Mouse (Mus musculus): ENCODE results near the gene Slc22a2. TPM values are rescaled to one million over a fixed set of nuclear protein-coding genes. Genes with fewer than 3 reads are reported as not detected.

Gene Slc22a2
- total and polyA plus RNA-seq, 2 experiments from 2014 or later = 1.7 to 2.8 TPM

DNA sequence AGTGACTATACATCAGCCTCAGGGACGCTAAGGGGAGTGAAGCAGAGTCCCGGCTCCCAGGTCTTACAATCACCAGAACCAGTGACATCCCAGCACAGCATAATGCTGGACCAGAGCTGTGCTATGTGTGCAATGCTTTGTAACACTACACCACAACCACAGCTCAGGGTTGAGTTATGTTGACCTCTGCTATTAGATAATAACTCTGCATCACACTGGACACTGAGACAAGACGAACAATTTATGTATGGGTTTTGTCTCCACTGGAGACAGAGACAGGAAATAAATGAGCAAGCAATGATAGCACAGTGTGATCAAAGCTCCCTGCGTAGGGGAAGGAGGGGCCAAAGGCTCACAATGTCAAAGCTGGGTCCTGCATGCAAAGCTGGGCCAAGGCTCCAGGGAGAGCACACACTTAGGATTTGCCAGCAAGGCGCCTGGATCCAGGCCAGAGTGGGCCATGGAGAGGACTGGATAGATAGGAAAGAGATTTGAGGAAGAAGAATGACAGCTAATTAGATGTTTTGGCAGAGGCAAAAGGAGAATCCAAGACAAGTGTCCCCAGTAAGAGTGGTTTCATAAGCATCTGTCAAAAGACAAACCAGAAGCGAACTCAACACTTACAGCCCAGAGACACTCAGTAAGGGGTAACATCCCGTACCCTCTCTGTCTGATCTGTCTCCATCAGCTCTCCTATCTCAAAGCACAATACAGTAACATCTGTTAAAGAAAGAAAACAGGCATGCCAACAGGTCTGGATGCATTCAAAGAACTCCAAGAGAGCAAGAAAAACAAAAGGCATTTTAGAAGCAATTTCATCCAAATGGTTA, 48.1 kb downstream of the Slc22a2 start:
- Histone ChIP-seq H3K9ac (no peak overlapping the region), H3K27ac (ENCODE audit: low read depth, low read length) (no peak overlapping the region), H3K4me1 (ENCODE audit: insufficient read depth) (no peaks in the 10 kb centered on the region), H3K4me3 (ENCODE audit: low read depth, low read length) (no peak overlapping the region), H3K27me3 (ENCODE audit: insufficient read depth, low read length) (no peaks in the 10 kb centered on the region; the same call in 1 of the 2 replicates), H3K4me2 (ENCODE audit: low read depth) (no peak overlapping the region), H3K9me3 (ENCODE audit: low read length) (no peaks in the 10 kb centered on the region), H3K36me3 (ENCODE audit: insufficient read depth) (no peaks in the 10 kb centered on the region)
- TF ChIP-seq CTCF (IDR thresholded peaks at IDR 0.05; ENCODE audit: low read depth) = no peak
- DNase-seq = no peak
- no peak for ATAC-seq
- WGBS = 45% methylated on average over 7 of the region's 7 CpGs

DNA sequence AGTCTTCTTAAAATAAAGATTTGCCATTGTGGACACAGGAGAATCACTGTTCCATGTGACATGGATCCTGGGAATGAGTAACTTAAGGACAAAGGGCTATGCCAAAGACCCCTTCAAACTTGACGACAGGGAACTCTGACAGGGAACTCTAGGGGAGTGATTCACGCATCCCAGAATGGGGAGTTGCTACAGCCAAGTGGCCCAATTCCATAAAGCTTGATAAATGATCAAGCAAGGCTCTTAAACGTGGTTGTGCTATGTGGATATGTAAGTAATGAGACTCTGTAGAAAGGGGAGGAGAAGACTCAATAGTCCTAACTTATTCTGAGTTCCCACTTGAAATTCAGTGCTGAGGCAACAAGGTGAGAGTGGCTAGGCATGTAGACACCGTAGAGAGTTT, 50.9 kb downstream of the Slc22a2 start:
- no peak for ATAC-seq
- no peak for DNase-seq
- TF ChIP-seq CTCF (IDR thresholded peaks at IDR 0.05; ENCODE audit: low read depth) = no peak
- no peaks in the 10 kb centered on the region for H3K36me3 ChIP-seq (ENCODE audit: insufficient read depth)
- H3K4me2 ChIP-seq (ENCODE audit: low read depth) = no peak overlapping the region
- H3K27ac ChIP-seq (ENCODE audit: low read depth, low read length) = no peak overlapping the region
- H3K4me3 ChIP-seq (ENCODE audit: low read depth, low read length) = no peak overlapping the region
- no peaks in the 10 kb centered on the region; the same call in 1 of the 2 replicates for H3K27me3 ChIP-seq (ENCODE audit: insufficient read depth, low read length)
- WGBS = 55% methylated on average over 4 of the region's 4 CpGs
- no peaks in the 10 kb centered on the region for H3K9me3 ChIP-seq (ENCODE audit: low read length)
- H3K9ac ChIP-seq = no peak overlapping the region
- H3K4me1 ChIP-seq (ENCODE audit: insufficient read depth) = no peaks in the 10 kb centered on the region

DNA sequence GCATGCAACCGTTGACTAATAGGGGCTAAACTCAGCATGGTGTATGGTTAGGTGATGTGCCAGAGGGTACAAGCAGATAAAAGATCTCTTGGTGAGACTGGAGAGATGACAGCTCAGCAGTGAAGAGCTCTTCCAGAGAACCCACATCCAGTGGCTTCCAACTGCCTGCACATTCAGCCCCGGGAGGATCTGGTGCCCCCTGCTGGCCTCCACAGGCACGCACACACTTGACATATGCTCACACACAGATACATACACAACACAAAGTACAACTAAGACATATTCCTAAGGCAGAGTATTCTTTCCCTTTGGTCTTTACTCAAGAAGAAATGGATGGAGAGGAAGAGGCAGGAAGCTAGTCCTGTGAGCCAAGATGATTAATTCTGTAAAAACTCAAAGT, 55.7 kb downstream of the Slc22a2 start:
- Histone ChIP-seq H3K4me3 (ENCODE audit: low read depth, low read length) (no peak overlapping the region), H3K4me1 (ENCODE audit: insufficient read depth) (no peaks in the 10 kb centered on the region), H3K36me3 (ENCODE audit: insufficient read depth) (no peaks in the 10 kb centered on the region), H3K27ac (ENCODE audit: low read depth, low read length) (no peak overlapping the region), H3K27me3 (ENCODE audit: insufficient read depth, low read length) (no peaks in the 10 kb centered on the region), H3K9ac (no peak overlapping the region), H3K4me2 (ENCODE audit: low read depth) (no peak overlapping the region), H3K9me3 (ENCODE audit: low read length) (no peaks in the 10 kb centered on the region)
- TF ChIP-seq CTCF (IDR thresholded peaks at IDR 0.05; ENCODE audit: low read depth) = peak; percentile 19; the same call in 1 of the 2 replicates
- 93% methylated on average over 3 of the region's 3 CpGs for WGBS
- ATAC-seq (no peak), DNase-seq (no peak)

DNA sequence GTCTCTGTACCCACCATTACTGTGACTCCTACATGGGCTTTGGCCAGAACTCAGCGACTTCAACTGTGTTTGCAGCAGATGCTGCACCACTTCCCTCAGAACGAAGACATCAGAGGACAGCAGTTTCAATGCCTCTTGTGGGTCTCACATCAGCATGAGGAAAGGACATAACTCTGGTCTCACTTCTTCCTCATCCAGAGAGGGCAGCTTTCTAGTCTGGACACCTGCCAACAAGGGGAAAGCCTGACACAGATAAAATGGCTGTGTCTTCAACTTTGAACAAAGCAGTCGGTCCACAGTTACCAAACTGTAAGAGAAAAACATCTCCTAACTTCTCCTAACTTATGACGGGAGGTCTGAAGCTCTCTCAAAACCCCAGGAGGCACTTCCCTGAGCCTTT, 57.2 kb downstream of the Slc22a2 start:
- Histone ChIP-seq H3K27ac (ENCODE audit: low read depth, low read length) (no peak overlapping the region), H3K4me3 (ENCODE audit: low read depth, low read length) (no peak overlapping the region), H3K4me2 (ENCODE audit: low read depth) (no peak overlapping the region), H3K9me3 (ENCODE audit: low read length) (no peaks in the 10 kb centered on the region), H3K4me1 (ENCODE audit: insufficient read depth) (no peaks in the 10 kb centered on the region), H3K27me3 (ENCODE audit: insufficient read depth, low read length) (no peaks in the 10 kb centered on the region), H3K36me3 (ENCODE audit: insufficient read depth) (no peaks in the 10 kb centered on the region), H3K9ac (no peak overlapping the region)
- WGBS = 79% methylated on average over 4 of the region's 4 CpGs
- DNase-seq = no peak
- no peak for ATAC-seq
- TF ChIP-seq CTCF (IDR thresholded peaks at IDR 0.05; ENCODE audit: low read depth) = no peak

DNA sequence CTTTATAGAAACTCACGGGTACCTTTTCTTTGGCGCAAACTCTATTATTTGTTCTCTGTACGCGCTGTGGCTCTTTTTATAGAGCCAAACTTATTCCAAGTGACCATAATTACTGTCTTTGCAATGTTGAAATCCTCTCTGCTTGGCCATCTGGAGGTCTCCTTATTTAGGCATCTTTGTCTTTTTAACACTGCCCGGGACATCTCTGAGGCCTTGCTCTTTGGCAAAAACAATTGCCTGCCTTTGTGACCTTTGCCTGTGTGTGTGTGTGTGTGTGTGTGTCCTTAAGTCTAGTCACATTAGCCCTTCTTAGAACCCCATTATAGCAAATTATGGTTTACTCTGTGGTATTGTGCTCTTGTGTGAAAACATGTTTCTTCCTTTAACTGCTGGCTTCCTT, 61.5 kb downstream of the Slc22a2 start:
- ATAC-seq = no peak
- Histone ChIP-seq H3K36me3 (ENCODE audit: insufficient read depth) (no peaks in the 10 kb centered on the region), H3K27me3 (ENCODE audit: insufficient read depth, low read length) (no peaks in the 10 kb centered on the region), H3K9me3 (ENCODE audit: low read length) (no peaks in the 10 kb centered on the region), H3K9ac (no peak overlapping the region), H3K4me2 (ENCODE audit: low read depth) (no peak overlapping the region), H3K4me3 (ENCODE audit: low read depth, low read length) (no peak overlapping the region), H3K27ac (ENCODE audit: low read depth, low read length) (no peak overlapping the region), H3K4me1 (ENCODE audit: insufficient read depth) (no peaks in the 10 kb centered on the region)
- TF ChIP-seq CTCF (IDR thresholded peaks at IDR 0.05; ENCODE audit: low read depth) = no peak
- 66% methylated on average over 5 of the region's 5 CpGs for WGBS
- DNase-seq = no peak

DNA sequence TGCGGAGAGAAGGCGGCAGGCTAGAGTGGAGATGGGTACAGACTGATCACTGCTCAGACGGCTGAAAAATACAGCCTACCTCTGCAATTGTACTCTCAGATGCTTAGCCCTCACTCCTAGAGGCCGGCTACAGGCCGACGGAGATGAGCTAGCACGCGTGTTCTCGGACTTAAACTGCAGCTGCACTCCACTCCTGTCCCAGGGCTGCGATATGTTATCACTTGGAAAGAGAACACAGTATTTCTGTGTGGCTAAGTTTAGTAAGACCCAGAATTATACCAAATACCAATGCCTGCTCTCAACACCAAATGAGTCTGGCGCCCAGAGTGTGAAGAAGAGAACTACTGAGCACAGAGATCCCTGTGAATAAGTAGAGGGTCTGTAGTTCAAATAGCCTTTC, 68.7 kb downstream of the Slc22a2 start:
- 91% methylated on average over 11 of the region's 11 CpGs for WGBS
- TF ChIP-seq CTCF (IDR thresholded peaks at IDR 0.05; ENCODE audit: low read depth) = no peak

DNA sequence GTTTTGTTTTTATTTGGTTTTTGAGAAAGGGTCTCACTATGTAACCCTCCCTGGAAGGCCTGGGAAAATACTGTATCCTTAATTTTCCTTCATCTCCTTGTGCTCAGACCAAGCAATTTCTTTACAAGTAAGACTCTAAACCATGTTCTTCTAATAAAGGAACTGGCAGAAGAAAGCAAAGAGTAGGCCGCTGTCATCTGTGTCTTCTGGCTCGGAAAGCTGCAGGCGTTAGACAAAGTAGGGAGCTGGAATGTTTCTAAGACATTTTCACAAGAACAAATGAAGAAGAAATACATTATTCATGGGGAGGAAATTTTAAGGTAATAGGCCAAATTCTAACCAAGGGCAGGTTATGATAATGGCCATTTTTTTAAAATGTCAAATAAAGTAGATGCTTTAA, 70.1 kb downstream of the Slc22a2 start:
- Histone ChIP-seq H3K4me1 (ENCODE audit: insufficient read depth) (no peaks in the 10 kb centered on the region), H3K9me3 (ENCODE audit: low read length) (no peaks in the 10 kb centered on the region), H3K27me3 (ENCODE audit: insufficient read depth, low read length) (no peaks in the 10 kb centered on the region), H3K9ac (no peak overlapping the region), H3K4me3 (ENCODE audit: low read depth, low read length) (no peak overlapping the region), H3K36me3 (ENCODE audit: insufficient read depth) (no peaks in the 10 kb centered on the region), H3K27ac (ENCODE audit: low read depth, low read length) (no peak overlapping the region), H3K4me2 (ENCODE audit: low read depth) (no peak overlapping the region)
- ATAC-seq = no peak
- WGBS = 40% methylated on average over 3 of the region's 3 CpGs
- no peak for DNase-seq
- no peak for TF ChIP-seq CTCF (IDR thresholded peaks at IDR 0.05; ENCODE audit: low read depth)

More for the DNA sequence above, 68.7 kb downstream of the Slc22a2 start:
- no peak for DNase-seq
- H3K36me3 ChIP-seq (ENCODE audit: insufficient read depth) = no peaks in the 10 kb centered on the region
- H3K9ac ChIP-seq = no peak overlapping the region
- H3K4me1 ChIP-seq (ENCODE audit: insufficient read depth) = no peaks in the 10 kb centered on the region
- no peak overlapping the region for H3K4me2 ChIP-seq (ENCODE audit: low read depth)
- no peaks in the 10 kb centered on the region for H3K9me3 ChIP-seq (ENCODE audit: low read length)
- no peak for ATAC-seq
- H3K27ac ChIP-seq (ENCODE audit: low read depth, low read length) = no peak overlapping the region
- H3K4me3 ChIP-seq (ENCODE audit: low read depth, low read length) = no peak overlapping the region
- H3K27me3 ChIP-seq (ENCODE audit: insufficient read depth, low read length) = no peaks in the 10 kb centered on the region

Measured in forebrain, postnatal 0 days (tissue).